Mouse (Mus musculus) embryo, embryonic 9.5 days (tissue): Measurements from ENCODE around the gene Ube2m.

Source experiments
- DNase-seq: peaks from one replicate; pipeline ENCODE4 v3.0.0-alpha.2; 2017; ENCODE audit errors: extremely low spot score

Ube2m gene

DNA sequence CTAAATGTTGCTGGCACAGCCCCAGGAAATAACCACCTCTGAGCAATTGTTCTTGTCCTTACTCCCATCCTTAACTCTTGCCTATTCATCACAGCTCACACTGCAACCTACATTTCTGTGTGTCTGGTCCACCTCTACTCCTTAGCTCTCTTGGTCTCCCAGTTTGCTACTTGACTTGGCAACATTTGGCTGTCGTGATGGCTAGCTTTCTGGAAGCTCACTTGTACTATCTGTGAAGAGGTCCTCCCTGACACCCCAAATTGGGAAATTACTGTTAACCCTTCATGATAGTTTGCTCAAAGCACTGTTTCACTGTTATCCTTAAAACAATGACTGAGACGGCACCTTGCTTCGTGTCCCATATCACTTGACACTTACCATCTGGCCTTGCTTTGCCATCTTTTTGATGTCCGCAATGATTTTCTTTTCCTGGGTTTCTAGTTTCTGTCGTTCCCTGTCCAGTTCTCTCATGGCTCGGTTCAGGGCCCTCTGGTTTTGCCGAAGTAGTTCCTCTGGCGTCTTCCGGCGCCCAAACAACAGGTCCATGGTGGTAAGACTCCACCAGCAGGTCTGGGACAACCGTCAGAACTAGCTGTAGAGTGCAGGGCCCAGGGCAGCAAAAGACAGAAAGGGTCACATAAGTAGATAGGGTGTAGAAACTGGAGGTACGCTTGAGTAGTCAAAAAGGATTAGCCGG lies 4.5 kb downstream of the Ube2m start:
- no peak for DNase-seq

DNA sequence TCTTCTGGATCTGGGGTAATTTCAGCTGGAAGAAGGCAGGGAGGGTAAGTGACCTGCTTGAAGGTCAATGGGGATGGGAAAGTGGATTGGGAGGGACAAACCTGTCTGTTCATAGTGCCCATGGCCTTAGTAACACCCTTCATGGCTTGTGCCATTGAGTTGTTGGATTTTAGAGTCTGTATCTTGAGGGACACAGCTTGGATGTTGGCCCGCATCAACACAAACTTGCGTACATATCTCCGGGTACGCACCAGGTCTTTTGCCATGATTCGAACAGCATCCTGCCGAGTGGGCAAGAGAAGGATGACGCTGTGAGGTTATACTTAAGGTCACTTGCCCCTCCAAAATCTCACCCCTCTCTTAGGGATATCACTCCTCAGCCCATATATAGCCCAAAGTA lies 5.5 kb downstream of the Ube2m start:
- no peak for DNase-seq

DNA sequence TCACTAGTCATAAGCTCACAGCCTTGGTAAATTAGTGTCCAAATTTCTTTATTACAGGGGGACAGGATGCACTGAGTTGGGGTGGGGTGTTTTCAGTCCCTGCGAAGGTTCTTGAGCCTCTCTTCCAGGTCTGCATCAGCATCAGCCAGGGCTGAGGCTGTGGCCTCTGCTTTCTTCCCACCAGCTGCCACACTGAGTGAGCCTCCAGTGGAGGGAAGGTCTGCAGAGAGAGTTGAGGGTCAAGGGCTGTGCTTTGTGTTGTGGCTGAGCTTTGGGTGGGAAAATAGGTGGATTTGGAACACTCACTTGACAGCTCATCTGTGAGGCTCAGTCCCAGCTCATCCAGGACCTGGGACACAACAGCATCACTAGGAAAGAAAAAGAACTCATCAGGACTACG lies 6.1 kb downstream of the Ube2m start:
- DNase-seq, result no peak

DNA sequence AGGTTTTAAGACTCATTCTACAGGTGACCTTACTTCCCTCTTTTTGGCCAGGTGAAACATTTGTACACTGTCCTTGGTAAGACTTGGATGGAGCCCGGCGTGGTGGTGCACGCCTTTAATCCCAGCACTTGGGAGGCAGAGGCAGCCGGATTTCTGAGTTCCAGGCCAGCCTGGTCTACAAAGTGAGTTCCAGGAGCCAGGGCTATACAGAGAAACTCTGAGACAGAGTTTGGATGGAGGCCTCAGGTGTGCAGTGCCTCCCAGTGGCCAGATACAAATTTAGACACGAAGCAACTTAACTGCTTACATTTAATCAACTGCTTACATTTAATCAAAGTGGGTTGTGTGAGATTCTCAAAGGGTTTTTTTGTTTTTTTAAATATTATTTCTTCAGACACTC lies 7.0 kb downstream of the Ube2m start:
- no peak for DNase-seq

DNA sequence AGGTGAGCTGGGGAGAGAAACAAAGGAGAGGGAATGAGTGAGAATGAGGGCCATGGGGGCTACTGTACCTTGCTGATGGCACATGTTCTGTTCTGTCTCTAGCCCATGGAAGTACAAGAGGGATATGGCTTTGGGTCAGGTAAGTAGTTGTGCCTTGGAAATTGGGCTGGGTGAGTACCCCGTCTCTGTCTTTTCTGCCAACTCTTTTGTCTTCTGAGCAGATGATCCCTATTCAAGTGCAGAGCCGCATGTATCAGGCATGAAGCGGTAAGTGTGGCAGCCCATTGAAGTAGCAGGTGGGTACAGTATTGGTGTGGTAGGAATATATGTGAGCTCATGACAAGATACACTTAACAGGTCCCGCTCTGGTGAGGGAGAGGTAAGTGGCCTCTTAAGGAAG lies 9.1 kb downstream of the Ube2m start:
- no peak for DNase-seq

DNA sequence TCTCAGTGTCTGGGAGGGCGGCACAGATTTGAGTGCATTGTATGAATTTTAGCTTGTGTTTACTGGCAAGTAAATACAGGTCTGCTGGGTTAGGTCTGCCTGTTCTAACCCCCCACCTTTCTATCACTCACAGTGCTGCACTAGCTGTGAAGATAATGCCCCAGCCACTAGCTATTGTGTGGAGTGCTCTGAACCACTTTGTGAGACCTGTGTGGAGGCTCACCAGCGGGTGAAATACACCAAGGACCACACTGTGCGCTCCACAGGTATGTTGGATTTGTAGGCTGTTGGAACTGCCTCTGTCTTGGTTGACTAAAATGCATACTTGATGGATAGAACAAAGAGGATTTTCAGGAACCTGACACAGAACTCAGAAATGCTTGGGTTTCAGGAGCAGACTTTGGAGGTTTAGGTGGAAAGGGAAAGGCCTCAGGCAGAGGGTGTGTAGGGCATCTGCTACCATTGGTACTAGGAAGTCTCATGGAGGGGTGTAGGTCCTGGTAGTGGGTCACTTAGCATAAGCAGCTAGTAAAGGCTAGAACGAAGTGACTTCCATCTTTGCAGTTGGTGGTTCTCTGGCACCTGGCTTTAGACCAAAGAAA lies 12.5 kb downstream of the Ube2m start:
- no peak for DNase-seq

DNA sequence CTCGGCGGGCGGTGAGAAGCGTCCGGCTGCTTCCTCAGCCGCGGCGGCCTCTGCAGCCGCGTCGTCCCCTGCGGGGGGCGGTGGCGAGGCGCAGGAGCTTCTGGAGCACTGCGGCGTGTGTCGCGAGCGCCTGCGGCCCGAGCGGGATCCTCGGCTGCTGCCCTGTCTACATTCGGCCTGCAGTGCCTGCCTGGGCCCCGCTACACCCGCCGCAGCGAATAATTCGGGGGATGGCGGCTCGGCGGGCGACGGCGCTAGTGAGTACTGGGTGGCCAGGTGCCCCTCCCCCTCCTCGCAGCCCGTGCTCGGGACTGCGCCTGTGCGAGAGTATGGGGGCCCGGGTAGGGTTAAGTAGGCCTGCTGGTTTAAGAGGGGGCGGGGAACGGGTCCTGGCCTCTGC lies 13.3 kb downstream of the Ube2m start:
- DNase-seq, result peak; percentile 83

DNA sequence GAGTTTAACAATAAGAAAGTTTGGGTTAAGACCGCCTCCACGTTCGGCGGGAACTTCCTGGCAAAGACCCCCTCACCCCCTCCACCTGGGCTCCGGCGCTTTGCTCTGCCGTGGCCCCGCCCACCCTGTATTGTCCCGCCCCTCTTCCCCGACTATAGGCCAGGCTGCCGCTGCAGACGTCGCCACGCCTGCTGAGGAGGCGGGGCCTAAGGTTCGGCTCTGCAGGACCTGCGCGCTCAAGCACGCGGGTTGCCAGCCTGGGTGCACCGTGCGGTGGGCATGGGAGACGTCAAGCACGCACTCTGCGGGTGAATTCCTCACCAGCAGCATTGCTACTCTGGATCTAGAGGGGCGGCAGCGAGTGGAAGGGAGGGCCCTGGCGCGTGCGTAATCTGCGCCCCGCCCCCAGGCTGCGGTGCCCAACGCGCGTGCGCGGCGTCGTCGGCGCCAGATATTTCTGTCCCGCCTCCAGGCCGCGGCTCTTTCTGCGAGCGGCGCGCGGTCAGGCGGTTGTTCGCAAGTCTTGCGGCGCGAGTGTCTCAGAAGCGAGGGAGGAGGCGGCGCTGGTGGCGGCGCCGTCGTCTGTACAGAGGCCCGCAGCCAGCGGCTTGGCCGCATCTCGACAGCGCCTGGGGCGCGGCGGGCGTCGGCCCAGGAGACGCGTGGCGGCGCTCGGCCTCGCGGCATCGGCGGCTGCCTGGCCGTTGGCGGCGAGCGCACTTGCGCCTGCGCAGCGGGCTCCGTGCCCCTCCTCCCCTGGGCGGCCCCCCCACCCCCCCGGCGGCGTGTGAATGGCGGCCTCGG lies 13.9 kb downstream of the Ube2m start:
- peak; percentile 98 for DNase-seq

DNA sequence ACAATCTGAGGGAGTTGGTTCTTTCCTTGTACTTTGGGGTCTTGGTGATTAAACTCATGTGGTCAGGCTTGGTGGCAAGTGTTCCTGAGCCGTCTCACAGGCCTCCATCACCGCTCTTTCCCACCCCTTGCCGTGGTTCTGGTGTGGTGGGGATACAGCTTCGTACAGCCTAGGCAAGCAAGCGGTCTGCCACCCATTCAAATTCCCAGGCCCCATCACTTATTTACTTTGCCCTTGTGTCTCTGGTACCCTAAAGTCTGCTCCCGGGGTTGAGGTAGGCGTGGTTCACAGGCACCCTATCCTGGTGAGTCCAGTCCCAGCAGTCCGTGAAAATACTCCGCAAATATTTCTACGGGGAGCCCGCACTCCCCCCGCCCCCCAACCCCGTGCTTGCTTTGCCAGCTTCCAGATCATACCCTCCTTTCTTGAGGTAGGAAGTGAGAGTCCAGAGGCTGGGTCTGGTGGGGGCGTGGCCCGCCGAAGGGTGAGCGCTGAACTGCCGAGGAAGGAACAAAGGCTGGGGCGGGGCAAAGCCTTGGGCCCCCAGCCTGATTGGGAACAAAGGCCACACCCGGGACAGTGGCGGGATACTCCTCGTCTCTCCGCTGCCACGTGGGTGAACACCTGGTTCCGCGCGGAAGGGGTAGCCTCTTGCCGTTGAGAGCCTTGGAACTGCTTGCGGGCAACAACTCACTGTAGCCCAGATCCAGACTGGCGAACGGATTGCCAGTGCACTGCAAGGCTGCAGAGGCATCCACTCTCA lies 15.1 kb downstream of the Ube2m start:
- DNase-seq, result peak; percentile 90

DNA sequence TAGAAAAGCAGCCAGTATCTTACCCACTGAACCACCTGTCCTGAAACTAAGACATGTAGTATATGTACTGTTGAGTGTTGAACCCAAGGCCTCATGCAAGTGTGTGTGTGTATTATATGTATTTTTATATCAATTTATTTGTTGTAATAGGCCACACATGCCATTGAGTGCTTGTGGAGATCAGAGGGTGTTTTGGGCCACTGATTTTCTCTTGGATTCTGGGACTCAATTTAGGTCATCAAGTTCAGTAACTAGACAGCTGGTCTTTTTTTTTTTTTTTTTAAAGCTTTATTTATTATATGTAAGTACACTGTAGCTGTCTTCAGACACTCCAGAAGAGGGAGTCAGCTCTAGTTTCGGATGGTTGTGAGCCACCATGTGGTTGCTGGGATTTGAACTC lies 22.9 kb downstream of the Ube2m start:
- no peak for DNase-seq

DNA sequence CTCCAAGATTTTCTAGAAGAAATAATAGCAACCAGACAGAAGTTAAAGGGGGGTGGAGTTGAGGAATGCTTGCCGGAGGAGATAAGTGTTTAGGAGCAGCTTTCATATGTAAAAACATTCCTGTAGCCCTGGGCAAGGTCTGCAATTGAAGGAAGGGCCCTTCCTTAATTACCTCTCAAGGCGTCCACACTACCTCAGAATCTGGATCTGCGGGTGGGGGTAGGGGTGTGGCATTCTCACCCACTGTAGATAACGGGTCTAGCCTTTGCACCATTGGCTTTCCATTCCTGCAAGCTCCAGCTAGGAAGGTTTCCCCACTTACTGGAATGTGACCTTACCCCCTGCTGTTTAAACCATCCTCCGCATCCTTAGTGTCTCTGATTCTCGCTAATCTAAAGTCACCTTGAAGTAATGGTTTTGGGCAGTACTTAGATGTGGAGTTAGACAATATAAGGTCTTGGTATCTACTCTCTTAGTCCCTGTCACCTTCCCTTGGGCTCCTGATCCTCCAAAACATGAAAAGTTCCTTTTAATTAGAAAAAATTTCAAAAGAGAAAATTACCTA lies 23.7 kb downstream of the Ube2m start:
- no peak for DNase-seq

DNA sequence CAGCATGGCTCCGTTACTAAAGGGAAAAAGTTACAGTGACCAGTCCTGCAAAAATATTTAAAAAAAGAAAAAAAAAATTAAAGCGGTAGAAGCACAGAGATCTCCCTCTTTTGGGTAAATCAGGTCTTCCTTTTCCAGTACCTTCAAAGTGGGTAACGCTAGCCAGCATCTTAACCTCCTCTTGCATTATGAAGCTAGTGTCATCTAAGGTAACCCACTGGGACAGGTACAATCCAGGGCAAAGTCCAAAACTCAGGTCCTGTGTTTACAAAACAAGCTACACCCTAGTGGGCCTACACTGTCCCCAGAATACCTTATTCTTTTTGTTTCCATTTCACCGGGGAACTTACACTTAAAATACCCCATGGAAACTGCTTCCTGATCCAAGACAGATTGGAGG lies 24.4 kb downstream of the Ube2m start:
- no peak for DNase-seq

DNA sequence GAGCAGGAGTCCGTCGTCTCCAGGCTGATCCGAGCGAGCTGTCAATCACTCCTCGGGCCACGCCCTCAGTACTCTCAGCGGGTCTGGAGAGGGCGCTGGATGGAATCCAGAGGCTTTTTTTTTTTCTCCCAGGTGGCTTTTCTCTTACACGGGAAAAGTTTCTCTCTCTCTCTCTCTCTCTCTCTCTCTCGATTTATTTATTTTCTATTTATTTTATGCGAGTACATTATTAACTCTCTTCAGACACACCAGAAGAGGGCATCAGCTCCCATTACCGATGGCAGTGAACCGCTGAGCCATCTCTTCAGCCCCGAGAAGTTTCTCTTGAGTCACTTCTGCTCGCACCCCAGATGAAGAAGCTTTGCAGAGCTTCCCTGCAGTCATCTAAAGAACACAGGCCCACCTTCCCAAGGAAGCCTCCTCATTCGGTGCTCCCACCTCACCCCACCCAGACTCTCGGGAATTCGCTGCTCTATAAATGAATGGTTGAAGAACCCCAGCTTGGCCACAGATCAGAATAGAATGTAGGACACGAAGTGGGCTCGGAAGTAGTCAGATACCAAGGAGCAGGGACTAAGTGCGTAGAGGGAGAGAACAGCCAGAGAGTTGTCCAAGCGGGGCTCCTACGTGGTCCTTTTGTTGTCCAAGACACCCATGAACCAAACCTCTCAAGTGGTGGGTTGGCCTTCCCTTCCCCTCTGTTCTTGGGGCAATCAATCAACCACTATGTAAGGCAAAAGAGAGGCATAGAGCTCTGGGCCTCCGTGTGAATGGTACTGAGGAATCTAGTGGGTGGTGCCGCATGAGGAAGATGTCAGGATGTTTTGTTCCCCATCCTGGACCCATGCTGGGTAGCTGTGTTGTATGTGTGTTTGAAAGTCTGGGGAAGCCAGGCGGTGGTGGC lies 27.8 kb downstream of the Ube2m start, which contains the start of gene Zbtb45:
Zbtb45 (minus strand) TSS at position 30 of the 904 bp plus-strand sequence.
- peak; percentile 49 for DNase-seq

DNA sequence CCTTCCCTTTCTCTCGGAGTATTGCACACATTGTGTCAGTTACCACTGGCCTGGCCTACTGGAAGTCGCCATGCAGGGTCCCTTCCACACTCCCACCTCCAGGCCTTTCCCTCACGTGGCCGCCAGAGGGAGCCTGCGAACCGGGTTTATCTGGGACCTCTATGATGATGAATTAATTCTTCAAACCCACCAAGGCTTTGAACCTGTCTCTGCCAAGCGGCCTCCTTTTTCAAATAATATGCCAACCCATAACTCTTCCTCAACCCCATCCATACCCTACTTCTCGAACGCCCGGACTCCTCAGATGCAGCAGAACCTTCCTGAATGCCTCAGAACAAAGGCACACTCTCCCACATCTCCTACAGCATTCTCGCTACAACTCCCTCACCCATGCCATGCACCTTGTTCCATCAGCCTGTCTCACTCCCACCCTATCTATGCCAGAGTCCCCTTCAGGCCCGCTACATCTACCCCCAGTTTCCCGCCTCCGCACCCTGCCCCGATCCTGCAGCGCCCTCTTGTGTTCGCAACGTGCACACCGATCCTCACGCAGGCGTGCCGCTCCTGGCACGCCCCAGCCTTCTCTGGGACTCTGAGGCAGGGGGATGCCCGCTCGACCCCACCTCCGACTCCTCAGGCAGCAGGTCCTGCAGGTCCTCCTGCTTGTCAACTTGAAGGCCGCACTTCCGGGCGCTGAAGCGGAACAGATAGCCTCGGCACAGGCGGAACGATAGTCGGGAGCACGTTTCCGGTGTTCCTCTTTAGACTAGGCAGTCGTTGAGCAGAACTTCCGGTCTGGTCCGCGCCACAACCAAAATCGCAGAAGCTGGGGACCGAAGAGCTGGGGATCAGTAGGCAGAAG lies 28.7 kb downstream of the Ube2m start:
- DNase-seq, result peak; percentile 97

DNA sequence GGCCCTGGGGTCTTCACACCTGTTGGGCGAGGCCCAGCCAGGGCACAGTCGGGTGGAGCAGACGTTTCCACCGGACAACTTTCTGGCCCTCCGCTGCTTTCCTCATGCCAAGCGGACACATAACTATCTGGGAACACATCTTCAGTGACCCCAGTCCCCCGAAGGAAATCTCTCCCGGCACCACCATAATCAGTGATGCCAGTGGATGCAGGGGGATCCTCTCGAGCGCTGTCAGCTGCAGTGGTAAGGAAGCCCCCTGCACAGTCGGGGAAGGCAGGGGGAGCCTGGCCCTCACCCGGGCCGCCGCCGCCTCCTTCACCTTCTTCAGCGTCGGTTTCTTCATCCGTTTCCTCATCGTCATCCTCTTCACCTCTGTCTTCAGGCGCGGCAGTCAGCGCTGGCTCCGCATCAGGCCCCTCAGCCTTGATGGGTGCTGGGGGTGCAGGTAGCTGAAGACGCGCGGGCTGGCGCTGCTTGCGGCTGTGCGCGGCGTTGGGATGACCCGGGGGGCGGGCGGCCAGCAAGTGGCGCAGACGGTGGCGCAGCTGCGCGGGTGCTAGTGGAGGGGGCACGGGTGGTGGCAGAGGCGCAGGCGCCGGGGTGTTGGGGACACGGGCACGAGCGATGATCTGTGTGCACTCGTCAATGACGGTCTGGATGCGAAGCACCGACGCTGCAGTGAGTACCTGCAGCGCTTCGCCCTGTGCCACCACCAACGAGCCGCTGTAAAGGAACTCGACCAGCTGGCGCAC lies 30.6 kb downstream of the Ube2m start:
- DNase-seq, result no peak

DNA sequence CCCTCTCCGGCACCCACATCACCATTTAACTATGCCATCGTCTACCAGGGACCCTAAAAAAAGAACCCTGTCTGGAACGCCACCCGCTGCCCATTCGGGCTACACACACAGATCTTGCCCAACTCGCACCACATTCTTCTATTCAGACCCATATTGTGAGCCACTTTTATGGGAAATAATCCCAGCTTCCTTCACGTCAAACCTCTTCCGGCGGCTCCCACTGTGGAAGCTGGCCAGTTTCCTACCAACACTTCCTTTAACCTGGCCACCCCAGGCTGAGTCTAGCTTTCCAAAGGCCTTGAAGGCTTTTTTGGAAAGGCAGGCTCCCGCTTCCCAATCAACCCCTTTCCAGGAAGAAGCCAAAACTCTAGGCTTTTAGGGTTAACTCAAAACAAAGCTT lies 31.5 kb downstream of the Ube2m start:
- no peak for DNase-seq

DNA sequence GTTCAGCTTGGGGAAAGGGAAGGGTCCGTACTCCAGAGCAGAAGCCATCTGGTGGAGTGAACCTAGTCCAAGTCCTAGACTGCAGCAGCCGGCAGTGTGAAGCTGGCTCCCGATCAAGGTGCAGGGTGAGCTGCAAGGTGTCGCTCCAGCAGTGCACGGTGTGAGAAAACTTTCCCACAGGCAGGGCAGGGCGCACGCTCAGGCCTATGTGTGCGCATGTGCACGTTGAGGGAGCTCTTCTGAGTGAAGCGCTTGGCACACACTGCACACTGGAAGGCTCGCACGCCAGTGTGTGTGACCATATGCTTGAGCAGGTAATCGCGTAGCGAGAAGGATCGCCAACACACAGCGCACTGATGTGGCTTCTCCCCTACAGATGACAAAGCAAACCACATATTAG lies 32.1 kb downstream of the Ube2m start:
- no peak for DNase-seq

DNA sequence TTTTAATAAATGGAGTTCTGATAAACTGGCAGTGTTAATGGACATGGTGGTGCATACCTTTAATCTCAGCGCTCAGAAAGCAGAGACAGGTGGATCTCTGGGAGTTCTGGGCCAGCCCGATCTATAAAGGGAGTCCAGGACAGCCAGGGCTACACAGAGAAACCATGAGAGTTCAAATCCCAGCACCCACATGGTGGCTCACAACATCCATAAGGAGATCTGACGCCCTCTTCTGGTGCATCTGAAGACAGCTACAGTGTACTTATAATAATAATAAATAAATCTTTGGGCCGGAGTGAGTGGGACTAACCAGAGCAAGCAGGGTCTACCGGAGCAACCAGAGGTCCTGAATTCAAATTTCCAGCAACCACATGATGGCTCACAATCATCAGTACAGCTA lies 34.7 kb downstream of the Ube2m start:
- no peak for DNase-seq

DNA sequence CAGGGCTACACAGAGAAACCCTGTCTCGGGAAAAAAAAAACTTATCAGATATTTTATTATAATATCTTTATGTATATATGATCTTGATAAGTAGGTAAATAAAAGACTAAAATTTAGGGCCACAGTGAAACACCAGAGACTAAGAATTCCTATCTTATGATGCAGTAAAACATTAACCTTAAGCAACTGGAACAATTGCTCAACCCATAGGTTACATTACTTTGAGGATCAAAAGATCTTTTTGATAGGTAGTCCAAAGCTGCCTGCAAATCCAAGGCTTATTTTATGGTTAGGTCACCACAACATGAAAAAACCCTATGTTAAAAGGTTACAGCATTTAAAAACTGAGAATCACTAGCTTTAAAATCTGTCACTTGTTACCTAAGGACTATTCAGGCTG lies 36.5 kb downstream of the Ube2m start:
- no peak for DNase-seq
